Mouse (Mus musculus) mouse embryonic stem cell (cell line): Measurements from ENCODE around the gene Gata3.

Experiments used
- in situ Hi-C, 2 experiments: fragments of 300-500 bp; cut with MboI; formaldehyde crosslinking; loops; 1 replicate in 1 of 2; 3 replicates in 1 of 2; pipeline ENCODE4 v1.14.3; 2019 to 2020; ENCODE audit warnings: low sequenced_read_pairs in 2 of 2, low pct_unique_long_range_greater_than_20kb in 1 of 2, mixed read lengths in 1 of 2; ENCODE audit not compliant: unreplicated experiment in 1 of 2

The Gata3 gene

DNA sequence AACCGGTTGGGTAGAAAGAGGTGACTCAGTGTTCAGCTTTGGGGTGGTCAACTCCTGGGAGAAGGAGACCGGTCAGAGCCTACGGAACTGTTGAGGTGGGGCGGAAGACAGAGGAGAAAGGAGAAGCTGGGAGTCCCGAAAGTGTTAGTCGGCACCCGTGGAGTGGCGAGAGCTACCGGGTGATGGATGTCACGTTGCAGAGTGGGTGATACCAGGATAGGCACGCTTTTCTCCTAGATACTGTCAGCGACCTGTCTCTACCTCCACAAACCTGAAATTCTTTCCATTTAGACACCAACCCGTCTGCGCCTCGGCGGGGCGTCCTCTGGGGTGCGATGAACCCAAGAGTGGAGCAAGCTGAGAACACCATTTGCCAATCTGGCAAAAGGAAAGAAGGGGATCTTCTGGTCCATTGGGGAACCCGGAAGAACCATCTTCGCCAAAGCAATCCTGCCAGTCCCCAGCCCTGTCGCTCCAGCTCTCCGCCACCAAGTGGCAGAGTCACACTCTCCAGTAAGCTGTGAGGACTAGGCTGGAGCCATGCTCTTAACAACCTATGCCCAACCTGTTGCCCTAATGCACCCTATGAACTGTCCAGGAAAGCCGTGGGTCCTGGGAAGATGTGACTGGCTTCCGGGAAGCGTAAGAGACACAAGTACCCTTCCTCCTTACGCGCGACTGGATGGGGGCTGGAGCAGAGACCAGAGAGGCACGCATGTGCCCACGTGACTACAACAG is 752 bp downstream of the Gata3 start, which contains the start of gene 9230102O04Rik:
9230102O04Rik (minus strand) TSS at position 628 of the 738 bp plus-strand sequence.
- in situ Hi-C loops: loop anchor here in 1 of 2 experiments (25.0 kb wide), 1 partner anchor 473 kb away; the partner anchor contains the start of gene Sfmbt2

DNA sequence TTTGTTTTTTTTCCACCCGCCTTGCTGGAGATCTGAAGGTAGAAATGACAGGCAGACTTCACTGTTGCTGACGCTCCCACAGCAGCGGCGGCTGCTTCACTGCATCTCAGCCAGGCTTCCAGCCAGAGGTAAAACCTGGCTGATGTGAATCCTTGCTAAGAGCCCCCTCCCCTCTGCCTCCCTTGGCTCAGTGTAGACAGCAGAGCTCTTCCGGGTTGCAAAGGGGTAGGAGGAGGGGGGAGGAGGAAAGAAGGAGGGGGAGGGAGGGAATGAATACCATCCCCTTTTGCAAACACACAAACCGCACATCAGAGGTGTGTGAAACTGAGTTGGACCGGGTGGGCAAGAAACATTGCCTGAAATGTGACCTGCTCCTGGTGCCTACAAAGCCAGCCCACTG is 2.2 kb downstream of the Gata3 start:
- in situ Hi-C loops: loop anchor here in 1 of 2 experiments (25.0 kb wide), 1 partner anchor 475 kb away; the partner anchor contains the start of gene Sfmbt2

DNA sequence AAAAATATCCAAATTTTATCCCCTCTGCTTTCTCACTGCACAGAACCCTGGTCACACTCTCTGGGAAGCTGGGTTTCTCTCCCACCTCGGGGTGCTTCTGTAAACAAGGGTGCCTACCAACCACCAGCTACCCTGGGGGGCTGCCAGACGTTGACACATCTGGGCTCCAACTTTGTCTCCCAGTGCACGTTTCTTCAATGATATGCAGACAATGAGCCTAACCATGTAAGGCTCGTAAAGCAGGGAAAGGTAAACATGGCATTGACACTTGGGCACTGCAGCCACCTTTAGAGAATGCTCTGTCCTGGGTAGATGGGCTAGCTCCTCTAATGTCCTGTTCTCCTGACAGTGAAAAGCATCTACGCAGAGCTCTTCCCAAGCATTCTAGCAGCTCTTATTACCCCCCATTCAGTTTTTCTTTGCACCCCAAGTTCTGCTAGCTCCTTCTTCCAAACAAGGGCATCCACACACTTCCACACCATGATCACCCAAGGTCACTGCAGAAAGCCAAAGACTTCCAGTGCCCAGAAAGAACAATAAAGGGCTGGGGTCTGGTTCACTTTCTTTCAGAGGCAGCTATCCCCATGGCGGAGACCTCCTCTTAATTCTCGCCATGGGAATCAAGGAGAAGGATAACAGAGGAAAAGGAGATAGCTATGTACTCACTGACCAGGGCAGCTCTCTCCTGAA is 2.8 kb downstream of the Gata3 start:
- in situ Hi-C loops: loop anchor here in 1 of 2 experiments (25.0 kb wide), 1 partner anchor 475 kb away; the partner anchor contains the start of gene Sfmbt2

DNA sequence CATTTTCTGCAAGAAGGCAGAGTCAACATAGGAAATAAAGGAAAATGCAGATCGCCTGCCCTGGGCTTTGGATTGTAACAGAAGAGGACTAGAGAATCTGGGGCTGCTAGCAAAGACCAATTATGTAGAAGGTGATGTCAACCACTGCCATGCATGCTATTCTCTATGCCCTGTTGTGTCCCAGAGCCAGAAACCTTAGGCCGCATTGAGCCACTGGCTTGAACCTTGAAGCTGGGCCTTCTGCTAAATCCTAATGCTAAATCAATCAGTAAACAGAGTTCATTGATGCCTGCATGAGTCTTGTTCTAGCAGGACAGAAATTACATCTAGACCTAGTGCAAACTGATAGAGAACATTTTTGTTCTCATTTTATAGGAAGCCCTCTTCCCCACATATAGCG is 3.8 kb downstream of the Gata3 start:
- in situ Hi-C loops: loop anchor here in 1 of 2 experiments (25.0 kb wide), 1 partner anchor 476 kb away; the partner anchor contains the start of gene Sfmbt2

DNA sequence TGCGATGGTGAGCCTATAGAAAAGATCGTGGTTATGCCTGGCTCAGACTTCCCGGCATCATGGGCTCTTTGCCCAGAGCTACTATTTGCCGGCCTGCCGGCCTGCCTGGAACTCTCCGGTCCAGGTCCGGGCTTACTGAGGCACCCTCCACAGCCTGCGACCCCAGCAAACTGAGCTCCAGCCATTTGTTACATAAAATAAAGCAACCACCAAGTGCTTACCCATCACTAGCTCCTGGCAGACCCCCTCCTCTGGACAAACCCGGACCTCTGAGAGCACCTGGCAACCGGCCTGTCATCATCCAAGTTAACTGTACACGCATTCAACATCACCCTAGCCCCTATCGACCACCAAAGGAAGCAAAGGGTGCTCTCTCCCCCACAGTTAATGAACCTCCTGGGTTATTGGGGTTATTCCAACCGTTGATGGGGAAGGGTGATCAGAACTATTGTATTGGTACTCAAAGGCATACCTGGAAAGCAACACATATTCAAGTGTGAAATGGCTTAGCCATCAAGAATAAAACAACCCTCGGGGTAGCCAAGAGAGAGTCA is 4.5 kb downstream of the Gata3 start:
- in situ Hi-C loops: loop anchor here in 1 of 2 experiments (25.0 kb wide), 1 partner anchor 477 kb away; the partner anchor contains the start of gene Sfmbt2

DNA sequence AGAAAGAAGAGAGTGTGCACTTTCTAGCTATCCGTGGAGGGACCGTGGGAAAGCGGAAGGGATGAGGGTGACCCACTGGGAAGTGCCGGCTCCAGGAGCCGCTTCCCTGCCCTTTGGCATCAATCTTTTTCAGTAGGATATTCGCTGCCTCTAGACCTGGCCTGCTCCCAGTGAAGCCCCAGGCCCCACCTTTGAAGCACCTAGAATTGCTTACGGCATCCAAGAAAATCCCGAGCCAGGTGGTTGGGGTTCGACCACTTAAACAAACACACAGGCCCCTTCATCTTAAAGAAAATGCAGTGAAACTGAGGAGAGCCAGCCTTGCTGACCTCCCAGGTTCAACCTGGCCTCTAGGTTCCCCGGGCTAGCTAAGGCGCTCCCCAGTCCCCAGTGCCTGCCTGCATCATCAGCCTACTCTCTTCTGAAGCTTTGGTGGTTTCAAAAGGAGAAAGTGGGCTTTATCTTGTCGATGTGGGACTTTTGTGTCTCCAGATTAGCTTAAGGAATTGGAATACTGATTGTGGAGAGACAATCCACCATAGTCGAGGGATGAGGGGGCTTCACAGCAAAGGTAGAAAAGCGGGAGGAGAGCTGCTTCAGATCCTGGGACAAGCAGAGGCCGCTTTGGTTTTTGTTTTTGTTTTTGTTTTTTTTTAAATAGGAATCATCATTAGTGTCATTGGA is 5.2 kb downstream of the Gata3 start:
- in situ Hi-C loops: loop anchor here in 1 of 2 experiments (25.0 kb wide), 1 partner anchor 478 kb away; the partner anchor contains the start of gene Sfmbt2

DNA sequence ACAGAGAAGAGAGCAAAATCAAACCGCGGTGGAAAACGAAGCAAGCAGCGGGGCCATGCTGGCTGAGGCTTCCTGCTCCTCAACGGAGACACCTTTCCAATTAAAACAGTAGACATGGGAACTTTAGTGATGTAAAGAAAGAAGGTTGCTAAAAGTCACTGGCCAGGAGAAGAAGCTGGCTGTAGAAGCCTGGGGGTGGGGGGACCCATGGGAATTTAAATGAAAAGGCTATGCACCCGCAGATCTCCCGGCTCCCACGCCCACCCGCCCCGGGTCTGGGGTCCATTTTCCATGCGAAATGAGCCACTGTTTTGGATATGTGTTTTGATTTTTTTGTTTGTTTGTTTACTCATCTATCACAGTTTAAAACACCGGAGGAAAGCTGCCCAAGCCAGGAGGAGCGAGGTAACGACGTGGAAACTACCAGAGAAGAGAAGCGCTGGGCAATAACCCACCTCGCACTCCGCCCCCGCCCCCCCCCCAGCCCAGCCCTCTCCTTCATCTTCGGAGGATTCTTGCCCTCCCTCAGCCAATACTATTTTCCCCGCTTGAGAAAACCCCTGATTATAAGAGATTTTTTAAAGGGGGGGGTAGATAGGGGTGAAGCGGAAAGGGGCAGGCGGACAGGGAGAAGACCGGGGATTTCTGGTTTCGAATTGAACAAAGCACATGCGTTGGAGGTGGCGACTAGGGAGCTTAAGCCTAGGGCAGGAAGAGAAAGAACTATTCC is 5.9 kb downstream of the Gata3 start:
- in situ Hi-C loops: loop anchor here in 1 of 2 experiments (25.0 kb wide), 1 partner anchor 478 kb away; the partner anchor contains the start of gene Sfmbt2

DNA sequence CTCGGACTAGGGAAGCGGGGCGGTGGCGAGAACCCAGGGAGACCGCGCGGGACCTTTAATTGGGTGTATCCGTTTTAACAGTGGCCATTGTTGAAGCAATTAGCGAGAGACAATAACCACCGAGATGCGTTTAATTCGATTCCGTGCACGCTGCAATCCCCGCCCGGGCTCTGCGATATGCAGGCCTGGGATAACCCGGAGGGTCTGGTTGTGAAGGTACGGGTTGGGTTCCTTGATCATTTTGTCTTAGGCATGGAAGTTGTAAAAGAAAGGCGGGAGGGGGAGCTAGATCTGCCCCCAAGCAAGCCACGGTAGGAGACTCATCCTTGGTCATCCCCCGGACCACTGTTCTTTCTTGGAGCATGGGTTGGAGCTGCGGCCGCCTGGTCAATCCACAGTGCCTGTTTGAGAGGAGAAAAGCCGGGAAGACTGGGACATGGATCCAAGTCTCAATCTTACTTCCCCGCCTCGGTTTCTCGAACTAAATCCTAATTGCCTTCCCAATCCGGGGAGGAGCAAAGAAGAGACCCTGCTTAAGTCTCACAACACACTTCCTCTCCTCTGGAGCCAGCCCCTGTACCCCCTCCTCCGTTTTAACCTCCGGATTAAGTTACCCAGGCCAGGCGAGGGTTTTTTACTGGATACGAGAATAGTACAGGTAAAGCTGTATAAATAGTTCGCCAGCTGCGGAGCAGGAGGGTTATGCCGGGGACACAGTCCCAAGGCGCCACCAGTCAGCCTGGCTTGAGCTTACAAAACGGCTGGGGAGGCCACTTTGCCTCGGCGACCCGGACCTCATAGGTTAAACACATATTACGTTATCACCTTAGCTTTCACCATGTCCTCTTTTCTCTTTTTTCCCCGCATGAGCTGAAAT is 6.7 kb downstream of the Gata3 start:
- in situ Hi-C loops: loop anchor here in 1 of 2 experiments (25.0 kb wide), 1 partner anchor 479 kb away; the partner anchor contains the start of gene Sfmbt2

DNA sequence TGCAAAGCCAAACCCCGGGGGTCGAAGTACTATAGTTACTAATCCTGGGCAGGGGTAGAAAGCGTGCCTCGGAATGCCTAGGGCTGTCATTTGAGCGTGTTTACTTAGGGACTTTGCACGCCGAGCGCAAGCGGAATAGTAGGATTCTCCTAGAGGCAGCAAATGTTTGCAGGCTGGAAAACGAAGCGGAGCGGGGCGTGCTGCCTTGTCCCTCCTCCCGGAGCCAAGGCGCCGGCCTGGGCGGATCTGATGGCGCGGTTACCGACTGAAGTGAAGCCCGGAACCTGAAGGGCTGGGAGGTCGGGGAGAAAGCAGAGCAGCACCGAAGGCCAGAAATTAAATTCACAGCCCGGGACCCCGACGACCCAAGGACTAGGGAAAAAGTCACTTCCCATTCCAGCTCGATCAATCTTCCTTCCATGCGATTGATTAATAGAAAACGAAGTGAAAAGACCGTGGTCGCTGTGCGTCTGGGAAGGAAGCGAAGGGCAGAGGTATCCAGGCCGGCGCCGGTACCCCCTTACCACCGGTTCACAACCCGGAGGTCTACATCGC is 7.4 kb downstream of the Gata3 start:
- in situ Hi-C loops: loop anchor here in 1 of 2 experiments (25.0 kb wide), 1 partner anchor 480 kb away; the partner anchor contains the start of gene Sfmbt2

DNA sequence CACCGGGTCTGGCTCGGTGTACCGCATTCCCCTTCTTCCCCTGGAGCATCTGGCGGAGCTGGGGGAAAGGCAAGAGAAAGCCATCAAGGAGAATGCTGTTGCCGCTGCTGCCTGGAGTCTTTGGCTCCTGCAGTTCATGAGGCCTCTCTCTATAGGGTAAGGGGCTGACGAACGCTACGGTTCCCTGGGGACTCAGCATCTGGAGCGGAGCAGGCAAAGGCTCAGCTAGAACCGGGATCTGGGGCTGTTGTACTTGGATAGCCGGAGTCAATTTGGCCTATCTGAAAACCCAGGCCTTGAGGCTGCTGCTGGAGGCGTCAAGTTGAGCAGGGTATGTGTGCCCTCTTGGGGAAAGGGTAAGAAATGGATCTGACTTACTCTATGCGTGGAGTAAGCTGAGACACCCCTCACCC is 8.2 kb downstream of the Gata3 start:
- in situ Hi-C loops: loop anchor here in 1 of 2 experiments (25.0 kb wide), 1 partner anchor 481 kb away; the partner anchor contains the start of gene Sfmbt2

DNA sequence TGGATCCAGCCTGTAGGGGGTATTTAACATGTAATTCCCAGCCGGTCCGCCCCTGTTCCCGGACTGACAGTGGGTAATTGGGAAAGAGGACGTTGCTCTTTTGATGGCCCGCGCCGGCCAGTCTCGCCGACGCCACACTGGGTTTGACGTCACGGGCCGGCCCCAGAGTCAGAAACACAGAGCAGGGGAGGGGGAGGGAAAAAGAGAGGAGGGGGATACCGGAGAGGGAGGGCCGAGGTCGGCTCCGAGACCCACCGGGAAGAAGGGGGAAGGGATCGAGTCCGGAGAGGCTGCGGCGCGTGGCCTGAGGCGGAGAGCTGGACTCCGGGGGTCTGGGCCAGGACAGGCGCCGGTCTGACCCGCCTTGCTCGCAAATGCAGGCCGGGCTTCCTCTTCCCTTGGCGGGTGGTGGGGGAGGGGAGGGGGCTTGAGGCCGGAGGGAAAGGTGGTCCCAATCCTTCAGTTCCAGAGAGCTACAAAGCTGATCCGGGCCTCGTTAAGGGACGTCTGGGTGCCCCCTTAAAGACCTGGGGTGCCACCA is 8.7 kb downstream of the Gata3 start, which contains the start of gene 4930412O13Rik:
4930412O13Rik (plus strand) TSS at position 202 of the 541 bp plus-strand sequence.
- in situ Hi-C loops: loop anchor here in 1 of 2 experiments (25.0 kb wide), 1 partner anchor 481 kb away; the partner anchor contains the start of gene Sfmbt2

DNA sequence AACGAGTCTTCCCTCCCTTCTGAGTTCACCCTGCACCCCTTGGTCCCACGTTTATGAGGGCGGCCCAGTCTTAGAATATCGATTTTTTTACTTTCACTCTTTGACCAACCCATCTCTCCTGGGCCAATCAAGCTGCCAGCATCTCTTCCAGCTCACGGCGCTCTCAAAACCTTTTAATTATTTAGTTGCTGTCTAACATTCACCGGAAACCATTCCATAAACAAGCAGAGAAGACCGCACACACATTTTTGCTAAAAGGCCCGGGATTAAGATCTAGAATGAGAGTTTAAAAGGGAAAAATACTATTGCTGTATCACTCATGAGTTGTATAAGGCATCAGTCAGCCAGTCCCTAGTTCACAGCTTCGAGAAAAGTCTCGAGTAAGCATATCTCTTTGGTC is 9.6 kb downstream of the Gata3 start:
- in situ Hi-C loops: loop anchor here in 1 of 2 experiments (25.0 kb wide), 1 partner anchor 482 kb away; the partner anchor contains the start of gene Sfmbt2

DNA sequence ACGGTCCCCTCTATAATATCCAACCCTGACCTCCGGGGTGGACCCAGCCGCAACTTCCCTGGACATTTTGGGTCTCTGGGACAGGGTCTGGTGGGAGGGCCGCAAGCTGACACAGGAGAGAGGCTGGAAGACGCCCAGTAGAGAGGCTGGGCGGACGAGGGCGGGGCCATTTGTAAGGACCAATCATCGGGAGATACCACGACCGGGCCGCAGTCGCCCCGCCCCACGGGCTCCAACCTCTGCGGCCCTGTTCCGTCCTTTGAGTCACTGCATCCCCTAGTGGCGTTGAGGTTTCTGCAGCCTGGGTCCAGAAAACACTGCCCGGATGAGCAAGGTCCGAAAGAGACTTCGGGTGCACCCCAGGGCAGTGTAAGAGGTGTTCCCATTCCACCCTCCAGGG is 10.3 kb downstream of the Gata3 start:
- in situ Hi-C loops: loop anchor here (10.0 to 25.0 kb wide), 2 partner anchors 235 to 483 kb away; partner anchors contain the start of gene Sfmbt2 (in 1 of the 2)

DNA sequence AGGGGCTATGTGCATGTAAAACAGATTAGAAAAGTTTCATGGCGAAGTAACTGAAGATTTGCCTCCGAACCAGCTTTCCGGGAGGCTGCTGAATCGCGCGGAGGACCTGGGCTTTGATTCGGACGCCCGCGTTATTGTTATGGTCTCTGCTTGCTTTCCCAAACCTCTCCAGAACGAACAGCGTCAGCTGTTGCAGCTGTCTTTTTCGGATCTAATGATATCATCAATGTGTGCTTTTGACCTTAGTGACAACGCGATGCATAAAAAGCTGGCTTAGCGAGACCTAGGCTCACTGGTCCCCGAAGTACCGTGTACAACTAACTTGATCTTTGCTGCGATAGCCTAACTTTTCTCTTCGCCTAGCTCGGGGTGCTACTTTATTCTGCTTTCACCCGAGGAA is 10.7 kb downstream of the Gata3 start:
- in situ Hi-C loops: loop anchor here (10.0 to 25.0 kb wide), 2 partner anchors 234 to 483 kb away; partner anchors contain the start of gene Sfmbt2 (in 1 of the 2)

DNA sequence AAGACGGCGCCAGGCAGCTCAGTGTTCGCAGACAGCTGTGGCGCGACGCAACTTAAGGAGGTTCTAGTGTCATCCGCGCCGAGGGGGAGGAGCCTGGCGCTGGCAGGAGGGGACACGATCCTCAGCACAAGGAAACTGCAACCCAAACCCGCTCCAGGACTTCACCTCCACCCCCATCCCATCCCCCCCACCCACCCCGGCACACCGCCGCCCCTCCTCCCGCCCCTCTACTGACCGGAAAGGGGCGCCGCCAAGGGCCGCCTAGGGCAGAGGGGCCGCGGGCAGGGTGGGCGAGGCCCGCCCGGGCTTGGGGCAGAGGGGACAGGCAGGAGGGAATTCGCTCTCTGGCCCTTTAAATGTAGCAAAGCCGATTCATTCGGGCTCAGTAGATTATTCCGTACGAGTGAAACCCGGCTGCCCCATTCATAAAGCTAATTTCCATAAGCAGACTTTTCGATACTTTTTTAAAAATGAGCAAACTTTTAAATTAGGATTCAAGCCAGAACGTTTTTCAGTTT is 11.2 kb downstream of the Gata3 start:
- in situ Hi-C loops: loop anchor here (10.0 to 25.0 kb wide), 2 partner anchors 234 to 484 kb away; partner anchors contain the start of gene Sfmbt2 (in 1 of the 2)
